ENCODE assay signal across 29 mouse cellular contexts in the genomic region with DNA sequence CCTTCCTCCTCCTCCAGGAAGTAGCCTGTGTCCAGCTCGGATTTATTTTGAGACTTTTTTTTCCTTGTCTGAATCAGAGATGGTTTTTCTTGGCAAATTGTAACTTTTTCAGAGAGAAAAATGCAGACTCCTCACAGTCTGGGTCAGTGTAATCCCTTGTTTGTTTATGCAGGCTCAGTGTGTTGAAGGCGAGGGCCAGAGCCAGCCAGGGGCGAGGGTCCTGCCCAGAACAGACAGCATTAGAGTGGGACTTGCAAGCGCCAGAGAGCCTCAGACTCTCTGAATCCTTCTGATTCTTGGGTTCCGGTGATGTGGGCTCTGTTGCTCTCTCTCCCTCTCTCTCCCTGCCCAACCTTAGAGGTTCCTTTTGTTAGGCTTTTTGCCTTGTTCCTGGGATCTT. TPM values are rescaled to one million over a fixed set of nuclear protein-coding genes. Genes with fewer than 3 reads are reported as not detected.
DNase-seq lines count a peak whose midpoint lies in the region; ATAC-seq lines count a peak whose summit lies in the region.
"Had no signal": no experiment of that assay in that cellular context is flagged by ENCODE, and none has a peak within 500 bp of the region (broad histone marks: within the 10 kb centered on the region; RNA-seq: fewer than 3 reads in every experiment).

No protein-coding gene starts in this region.

- H3K4me1 ChIP-seq in heart, embryonic 10.5 days, result no peaks in the 10 kb centered on the region
- no peaks in the 10 kb centered on the region for H3K4me1 ChIP-seq in heart, embryonic 15.5 days (replicated peaks)
- no peaks in the 10 kb centered on the region for H3K4me1 ChIP-seq in intestine, embryonic 16.5 days (ENCODE audit: control insufficient read depth, insufficient read depth, low read length)
- no peaks in the 10 kb centered on the region; the same call in 1 of the 2 replicates for H3K4me1 ChIP-seq in intestine, embryonic 15.5 days (replicated peaks)
- H3K4me1 ChIP-seq: embryonic facial prominence, embryonic 13.5 days; hindbrain, embryonic 10.5 days had no signal

- ATAC-seq in heart, embryonic 15.5 days (replicated peaks; ENCODE audit: insufficient number of reproducible peaks, insufficient read depth, low FRiP score, low read depth), result peak; percentile 44; the same call in 1 of the 2 replicates
- ATAC-seq in intestine, embryonic 16.5 days, result no peak
- no peak for ATAC-seq in intestine, embryonic 15.5 days
- no peak for ATAC-seq in cerebellum, adult (ENCODE audit: insufficient number of reproducible peaks, low FRiP score, low TSS enrichment)
- ATAC-seq: activated CD4-positive, CD25-positive, alpha-beta regulatory T cell, adult 4 months; CD4-positive, CD25-positive, alpha-beta regulatory T cell, adult 4 months; forebrain, embryonic 15.5 days; hindbrain, embryonic 16.5 days had no signal

- no peaks in the 10 kb centered on the region; the same call in 1 of the 2 replicates for H3K27me3 ChIP-seq in heart, embryonic 10.5 days (ENCODE audit: insufficient read depth, poor library complexity, severe bottlenecking)
- H3K27me3 ChIP-seq in heart, embryonic 15.5 days, result no peaks in the 10 kb centered on the region
- no peaks in the 10 kb centered on the region for H3K27me3 ChIP-seq in intestine, embryonic 16.5 days (replicated peaks; ENCODE audit: control insufficient read depth, insufficient read depth, low read length)
- no peaks in the 10 kb centered on the region for H3K27me3 ChIP-seq in intestine, embryonic 15.5 days (replicated peaks)
- H3K27me3 ChIP-seq: embryonic facial prominence, embryonic 13.5 days; forebrain, embryonic 12.5 days; forebrain, embryonic 15.5 days; hindbrain, embryonic 13.5 days had no signal

- H3K4me2 ChIP-seq in heart, embryonic 15.5 days, result no peak overlapping the region
- no peak overlapping the region for H3K4me2 ChIP-seq in intestine, embryonic 16.5 days (ENCODE audit: low read depth, low read length)
- H3K4me2 ChIP-seq in intestine, embryonic 15.5 days (replicated peaks), result no peak overlapping the region
- H3K4me2 ChIP-seq: embryonic facial prominence, embryonic 13.5 days; forebrain, embryonic 12.5 days; forebrain, embryonic 15.5 days; hindbrain, embryonic 13.5 days had no signal

- H3K36me3 ChIP-seq in heart, embryonic 10.5 days, result no peaks in the 10 kb centered on the region
- H3K36me3 ChIP-seq in heart, embryonic 15.5 days, result no peaks in the 10 kb centered on the region
- H3K36me3 ChIP-seq in intestine, embryonic 16.5 days (ENCODE audit: control insufficient read depth, insufficient read depth, low read length), result no peaks in the 10 kb centered on the region
- no peaks in the 10 kb centered on the region for H3K36me3 ChIP-seq in intestine, embryonic 15.5 days
- H3K36me3 ChIP-seq: embryonic facial prominence, embryonic 13.5 days; forebrain, embryonic 12.5 days; forebrain, embryonic 15.5 days; hindbrain, embryonic 13.5 days had no signal

- no peak overlapping the region for H3K27ac ChIP-seq in heart, embryonic 10.5 days
- peak overlapping the region; percentile 36; the same call in 1 of the 2 replicates for H3K27ac ChIP-seq in heart, embryonic 15.5 days
- H3K27ac ChIP-seq in intestine, embryonic 16.5 days (ENCODE audit: low read length), result 0 out of 2 replicates have a peak overlapping the region, but pooled peaks have one; percentile 5
- no peak overlapping the region for H3K27ac ChIP-seq in intestine, embryonic 15.5 days
- H3K27ac ChIP-seq: embryonic facial prominence, embryonic 10.5 days; embryonic facial prominence, embryonic 13.5 days; forebrain, embryonic 12.5 days; forebrain, embryonic 15.5 days; hindbrain, embryonic 10.5 days; hindbrain, embryonic 13.5 days had no signal

- H3K4me3 ChIP-seq in heart, embryonic 10.5 days, result no peak overlapping the region
- H3K4me3 ChIP-seq in heart, embryonic 15.5 days, result no peak overlapping the region
- H3K4me3 ChIP-seq in intestine, embryonic 16.5 days (ENCODE audit: low read length), result no peak overlapping the region
- H3K4me3 ChIP-seq in intestine, embryonic 15.5 days (replicated peaks), result no peak overlapping the region
- H3K4me3 ChIP-seq: embryonic facial prominence, embryonic 10.5 days; embryonic facial prominence, embryonic 13.5 days; erythroblast, embryonic 14.5 days; forebrain, embryonic 12.5 days; forebrain, embryonic 15.5 days; hindbrain, embryonic 10.5 days; hindbrain, embryonic 13.5 days had no signal

- H3K9ac ChIP-seq in heart, embryonic 15.5 days, result no peak overlapping the region
- H3K9ac ChIP-seq in intestine, embryonic 16.5 days (ENCODE audit: low read depth, low read length), result no peak overlapping the region
- no peak overlapping the region for H3K9ac ChIP-seq in intestine, embryonic 15.5 days
- H3K9ac ChIP-seq: embryonic facial prominence, embryonic 13.5 days; forebrain, embryonic 12.5 days; forebrain, embryonic 15.5 days; hindbrain, embryonic 13.5 days had no signal

- WGBS in heart, embryonic 10.5 days, result 58% methylated on average over 5 of the region's 5 CpGs
- 48% methylated on average over 5 of the region's 5 CpGs for WGBS in heart, embryonic 15.5 days
- WGBS in intestine, embryonic 16.5 days, result 52% methylated on average over 5 of the region's 5 CpGs
- WGBS in intestine, embryonic 15.5 days, result 56% methylated on average over 5 of the region's 5 CpGs

- DNase-seq in heart, embryonic 10.5 days (ENCODE audit: low spot score), result peak; percentile 35
- DNase-seq in heart, postnatal 4 days, result no peak
- DNase-seq in heart, adult 8-10 months (ENCODE audit: low spot score), result no peak
- peak; percentile 56 for DNase-seq in fibroblast of lung, adult 2 months (ENCODE audit: low read depth)
- DNase-seq: adrenal gland, postnatal 10 days; adrenal gland, postnatal 36 days; cerebellum, adult 11 months; cerebellum, adult 2 months; cerebellum, postnatal 10 days; cerebellum, postnatal 36 days; embryo, embryonic 11 days; gastrocnemius, postnatal 25 days; heart, postnatal 10 days; kidney, adult 18-20 months; kidney, adult 9 months had no signal

- 0 out of 2 replicates have a peak, but pooled peaks cover 5% of the 10 kb centered on the region for H3K9me3 ChIP-seq in heart, embryonic 10.5 days
- H3K9me3 ChIP-seq in heart, embryonic 15.5 days (replicated peaks), result 0 out of 2 replicates have a peak, but pooled peaks cover 6% of the 10 kb centered on the region
- H3K9me3 ChIP-seq in intestine, embryonic 16.5 days (ENCODE audit: control insufficient read depth, low read length), result no peaks in the 10 kb centered on the region
- no peaks in the 10 kb centered on the region for H3K9me3 ChIP-seq in intestine, embryonic 15.5 days
- H3K9me3 ChIP-seq: embryonic facial prominence, embryonic 13.5 days; forebrain, embryonic 15.5 days had no signal

RNA-seq across cellular contexts. Expression of gene Smoc1, which starts 53.7 kb away (rescaled TPM):
- polyA plus RNA-seq in heart, embryonic 10.5 days (2016; fragmentation: Nextera tagmentation; extraction: Ambion mirVana), result 4.3 and 6.2 TPM in 2 replicates
- total RNA-seq in heart, postnatal 4 days (2021), result 10 to 100 TPM; 10.2 to 11.2 TPM
- 7.0 and 9.1 TPM in 2 replicates for polyA plus RNA-seq in heart, embryonic 15.5 days (2015; fragmentation: Nextera tagmentation; extraction: Ambion mirVana)
- 1 to 10 TPM; 5.1 to 6.7 (median 5.6) TPM for total RNA-seq in heart, adult 8-10 months (2022)
- polyA plus RNA-seq in intestine, embryonic 16.5 days (2015; fragmentation: Nextera tagmentation; extraction: Ambion mirVana), result 9.2 and 9.6 TPM in 2 replicates
- 8.1 and 9.6 TPM in 2 replicates for polyA plus RNA-seq in intestine, embryonic 15.5 days (2015; fragmentation: Nextera tagmentation; extraction: Ambion mirVana)

Comparison
In these comparisons a context has a peak if more than half of its experiments do, and no peak if none do; other contexts are left out.
1. DNase-seq: peak in heart, embryonic 10.5 days (single experiment) and fibroblast of lung, adult 2 months (single experiment); none in heart, postnatal 4 days (single experiment) and heart, adult 8-10 months (single experiment).
2. H3K27ac ChIP-seq: peak in heart, embryonic 15.5 days (single experiment) and intestine, embryonic 16.5 days (single experiment); none in heart, embryonic 10.5 days (single experiment) and intestine, embryonic 15.5 days (single experiment).